In genomic region chr8:122270555-122270954, GRCm38 (mm10) we compare ENCODE assay signal across 25 mouse cellular contexts.
"Had no signal": no experiment of that assay in that cellular context is flagged by ENCODE, and none has a peak within 500 bp of the region (broad histone marks: within the 10 kb centered on the region; RNA-seq: fewer than 3 reads in every experiment).

No protein-coding gene starts in this region.

- ATAC-seq: intestine, embryonic 16.5 days; liver, embryonic 12.5 days had no signal

- H3K4me3 ChIP-seq: heart, adult 2 months; heart, embryonic 13.5 days; heart, embryonic 15.5 days; kidney, embryonic 15.5 days; limb, embryonic 13.5 days; limb, embryonic 15.5 days; liver, embryonic 12.5 days had no signal

- DNase-seq: gastrocnemius, postnatal 14 days; gastrocnemius, postnatal 36 days; heart, adult 11 months; heart, adult 2 months; heart, postnatal 14 days; heart, postnatal 36 days; kidney, adult 11 months; kidney, adult 2 months; kidney, adult 9 months; kidney, postnatal 14 days; kidney, postnatal 36 days; layer of hippocampus, adult 9-11 months; layer of hippocampus, postnatal 36 days; left cerebral cortex, postnatal 4 days had no signal

- H3K4me2 ChIP-seq: heart, embryonic 11.5 days; heart, embryonic 13.5 days; heart, embryonic 15.5 days; hindbrain, embryonic 14.5 days; kidney, embryonic 15.5 days; limb, embryonic 13.5 days; limb, embryonic 15.5 days; liver, embryonic 12.5 days had no signal

- H3K27ac ChIP-seq: heart, adult 2 months; heart, embryonic 13.5 days; heart, embryonic 15.5 days; hindbrain, embryonic 14.5 days; kidney, embryonic 15.5 days; kidney, postnatal 0 days; limb, embryonic 13.5 days; limb, embryonic 15.5 days; liver, embryonic 12.5 days; liver, embryonic 14.5 days had no signal

- H3K9me3 ChIP-seq: heart, embryonic 13.5 days; heart, embryonic 15.5 days; kidney, embryonic 15.5 days; limb, embryonic 13.5 days; limb, embryonic 15.5 days; liver, embryonic 12.5 days had no signal

- H3K36me3 ChIP-seq: heart, embryonic 13.5 days; heart, embryonic 15.5 days; kidney, embryonic 15.5 days; limb, embryonic 13.5 days; liver, embryonic 12.5 days had no signal

- H3K9ac ChIP-seq: heart, embryonic 13.5 days; heart, embryonic 15.5 days; hindbrain, embryonic 14.5 days; kidney, embryonic 15.5 days; limb, embryonic 15.5 days; liver, embryonic 12.5 days; liver, embryonic 14.5 days had no signal
